Mouse (Mus musculus): ENCODE results near the gene Rpl37a. TPM values are rescaled to one million over a fixed set of nuclear protein-coding genes. Genes with fewer than 3 reads are reported as not detected.
A peak's percentile ranks its signal among the peaks of the same experiment; 100 is the strongest.

Rpl37a gene
- polyA plus RNA-seq, 1 experiment = 822 TPM

- peak; percentile 57 for DNase-seq (ENCODE audit: low read depth)
Observed at GRCm38 (mm10) chr1:72738946-72739680, 28.0 kb downstream of the Rpl37a start.

- DNase-seq (ENCODE audit: low read depth) = no peak
Observed at GRCm38 (mm10) chr1:72739681-72740063, 28.6 kb downstream of the Rpl37a start.

GRCm38 (mm10) chr1:72741406-72741805 lies 30.3 kb downstream of the Rpl37a start:
- no peak for DNase-seq (ENCODE audit: low read depth)

GRCm38 (mm10) chr1:72744816-72745506 lies 33.9 kb downstream of the Rpl37a start:
- DNase-seq (ENCODE audit: low read depth) = no peak

GRCm38 (mm10) chr1:72746382-72746781 lies 35.3 kb downstream of the Rpl37a start:
- no peak for DNase-seq (ENCODE audit: low read depth)

- DNase-seq (ENCODE audit: low read depth) = no peak
Observed at GRCm38 (mm10) chr1:72751371-72751781, 40.3 kb downstream of the Rpl37a start.

- DNase-seq (ENCODE audit: low read depth) = no peak
Observed at GRCm38 (mm10) chr1:72753211-72753610, 42.1 kb downstream of the Rpl37a start.

GRCm38 (mm10) chr1:72755227-72755626 lies 44.1 kb downstream of the Rpl37a start:
- no peak for DNase-seq (ENCODE audit: low read depth)

GRCm38 (mm10) chr1:72755801-72756200 lies 44.7 kb downstream of the Rpl37a start:
- no peak for DNase-seq (ENCODE audit: low read depth)

GRCm38 (mm10) chr1:72759758-72760157 lies 48.7 kb downstream of the Rpl37a start:
- no peak for DNase-seq (ENCODE audit: low read depth)

Other genes starting within 250 kb of the Rpl37a start
- gene March4, start 174.4 kb upstream of the Rpl37a start, polyA plus RNA-seq (2012; rRNA removed) = 0.01 and 0.13 TPM in 2 replicates
- gene Smarcal1, start 128.0 kb upstream of the Rpl37a start, polyA plus RNA-seq (2012; rRNA removed) = 19.9 and 27.1 TPM in 2 replicates
- gene Ankar, start 10.7 kb upstream of the Rpl37a start, polyA plus RNA-seq (2012; rRNA removed) = 0.05 and 0.08 TPM in 2 replicates
- gene Igfbp2, start 113.2 kb downstream of the Rpl37a start, polyA plus RNA-seq (2012; rRNA removed) = 31.3 and 35.3 TPM in 2 replicates
- gene Igfbp5, start 163.6 kb downstream of the Rpl37a start, polyA plus RNA-seq (2012; rRNA removed) = 65.4 and 68.9 TPM in 2 replicates